Mouse (Mus musculus) granulocyte monocyte progenitor cell, adult 5-6 weeks (primary cell): Measurements from ENCODE around the gene Tent2. TPM values are rescaled to one million over a fixed set of nuclear protein-coding genes. Genes with fewer than 3 reads are reported as not detected.
"Not testable (repeated sequence)": the region's sequence is repeated elsewhere in the genome, so short reads cannot be mapped to it uniquely, and the experiment has no call there.

ENCODE experiments used
- ATAC-seq: replicated peaks from 2 replicates; pipeline ENCODE4 v1.8.0; 2016; ENCODE audit warnings: mild to moderate bottlenecking, moderate TSS enrichment, inconsistent platforms; ENCODE audit not compliant: poor library complexity, severe bottlenecking
- total RNA-seq, 2 experiments: library from RNA; stranded (forward) in 1 of 2; stranded (reverse) in 1 of 2; fragments of 200-712, 200-1000 nt in 1 of 2; fragments of >200 nt in 1 of 2; fragmentation: Nextera tagmentation in 1 of 2; gene quantifications; 2 replicates each; pipeline ENCODE4 v1.2.3; 2014 to 2017

Gene Tent2
- 89.4 and 91.3 TPM in 2 replicates for total RNA-seq (2014; fragmentation: Nextera tagmentation)
- total RNA-seq (2017), result 41.5 and 50.1 TPM in 2 replicates

- ATAC-seq, result peak; percentile 97
Observed at GRCm38 (mm10) chr13:93191831-93192645, at the start of gene Tent2. Gene Tent2, minus strand, starts transcription at chr13:93192385.

GRCm38 (mm10) chr13:93241180-93241579, 49.0 kb upstream of the Tent2 start:
- no peak for ATAC-seq

- ATAC-seq, result no peak
Observed at GRCm38 (mm10) chr13:93239561-93239960, 47.4 kb upstream of the Tent2 start.

GRCm38 (mm10) chr13:93239134-93239533, 46.9 kb upstream of the Tent2 start:
- no peak for ATAC-seq

- peak; percentile 97 for ATAC-seq
Observed at GRCm38 (mm10) chr13:93237677-93238398, 45.7 kb upstream of the Tent2 start.

GRCm38 (mm10) chr13:93234267-93235039, 42.3 kb upstream of the Tent2 start:
- no peak for ATAC-seq

- ATAC-seq, result no peak
Observed at GRCm38 (mm10) chr13:93232335-93232734, 40.1 kb upstream of the Tent2 start.

GRCm38 (mm10) chr13:93231016-93231415, 38.8 kb upstream of the Tent2 start:
- peak; percentile 99 for ATAC-seq

GRCm38 (mm10) chr13:93211741-93212140, 19.6 kb upstream of the Tent2 start:
- no peak for ATAC-seq

GRCm38 (mm10) chr13:93192646-93193026, 451 bp upstream of the Tent2 start:
- no peak for ATAC-seq

GRCm38 (mm10) chr13:93189416-93189815, 2.8 kb downstream of the Tent2 start:
- no peak for ATAC-seq

GRCm38 (mm10) chr13:93188738-93189137, 3.4 kb downstream of the Tent2 start:
- ATAC-seq, result no peak

GRCm38 (mm10) chr13:93187792-93188191, 4.4 kb downstream of the Tent2 start:
- ATAC-seq, result not testable (repeated sequence)

- ATAC-seq, result no peak
Observed at GRCm38 (mm10) chr13:93180351-93180750, 11.8 kb downstream of the Tent2 start.

GRCm38 (mm10) chr13:93179522-93179921, 12.7 kb downstream of the Tent2 start:
- ATAC-seq, result peak; percentile 100

- ATAC-seq, result no peak
Observed at GRCm38 (mm10) chr13:93177571-93177970, 14.6 kb downstream of the Tent2 start.

- no peak for ATAC-seq
Observed at GRCm38 (mm10) chr13:93163303-93163702, 28.9 kb downstream of the Tent2 start.

GRCm38 (mm10) chr13:93162456-93162855, 29.7 kb downstream of the Tent2 start:
- ATAC-seq, result no peak

- no peak for ATAC-seq
Observed at GRCm38 (mm10) chr13:93158261-93158660, 33.9 kb downstream of the Tent2 start.

GRCm38 (mm10) chr13:93153280-93153679, 38.9 kb downstream of the Tent2 start:
- ATAC-seq, result no peak
